Mouse (Mus musculus) megakaryocyte, embryonic 14.5 days (primary cell): ENCODE data around the gene Pmpca.

Source experiments
- FLI1 ChIP-seq: IDR thresholded peaks from 2 replicates; pipeline ENCODE4 v1.6.1; 2012; ENCODE audit warnings: low read length, inconsistent platforms, mixed read lengths
- GATA1 ChIP-seq: IDR thresholded peaks from 3 replicates; pipeline ENCODE4 v1.6.1; 2012; ENCODE audit warnings: mixed read lengths, low read length, inconsistent platforms, borderline replicate concordance

- no peak for TF ChIP-seq GATA1
- no peak for TF ChIP-seq FLI1
These were observed 32.9 kb upstream of the Pmpca start for GRCm38 (mm10) chr2:26356231-26356630.
